Mouse (Mus musculus) hindbrain, embryonic 14.5 days (tissue): ENCODE results near the gene Ccdc154. TPM values are rescaled to one million over a fixed set of nuclear protein-coding genes. Genes with fewer than 3 reads are reported as not detected.
A peak's percentile ranks its signal among the peaks of the same experiment; 100 is the strongest.

Source experiments
- ATAC-seq: fragments of 200-750 bp; cut with Nextera tagmentation; 2 replicates; pipeline ENCODE4 v1.8.0; 2017; ENCODE audit warnings: moderate number of reproducible peaks, mild to moderate bottlenecking, moderate TSS enrichment, moderate library complexity; ENCODE audit not compliant: low FRiP score
- DNase-seq: peaks from one replicate; pipeline ENCODE4 v3.0.0-alpha.2; 2015; ENCODE audit warnings: low spot score
- H3K27ac ChIP-seq: fragments of 300-500 bp; sonication (generic); 2 replicates; pipeline ENCODE4 v1.5.1; 2014; ENCODE audit warnings: mild to moderate bottlenecking, moderate library complexity
- H3K27me3 ChIP-seq: fragments of 300-500 bp; sonication (generic); 2 replicates; pipeline ENCODE4 v1.6.1; 2014; ENCODE audit warnings: mild to moderate bottlenecking, low read length, mixed read lengths; ENCODE audit not compliant: control insufficient read depth, insufficient read depth
- H3K36me3 ChIP-seq: fragments of 300-500 bp; sonication (generic); replicated peaks from 2 replicates; pipeline ENCODE4 v1.6.1; 2014; ENCODE audit not compliant: control insufficient read depth, insufficient read depth
- H3K4me1 ChIP-seq: fragments of 300-500 bp; sonication (generic); replicated peaks from 2 replicates; pipeline ENCODE4 v1.6.1; 2014; ENCODE audit warnings: antibody characterized with exemption, low read length, mixed read lengths; ENCODE audit not compliant: control insufficient read depth, insufficient read depth
- H3K4me2 ChIP-seq: fragments of 300-500 bp; sonication (generic); replicated peaks from 2 replicates; pipeline ENCODE4 v1.6.1; 2014; ENCODE audit warnings: mild to moderate bottlenecking, moderate library complexity
- H3K4me3 ChIP-seq: fragments of 300-500 bp; sonication (generic); replicated peaks from 2 replicates; pipeline ENCODE4 v1.5.1; 2014; ENCODE audit warnings: mild to moderate bottlenecking, low read length
- H3K9ac ChIP-seq: fragments of 300-500 bp; sonication (generic); 2 replicates; pipeline ENCODE4 v1.6.1; 2014
- H3K9me3 ChIP-seq: fragments of 300-500 bp; sonication (generic); 2 replicates; pipeline ENCODE4 v1.6.1; 2016; ENCODE audit warnings: low read length; ENCODE audit not compliant: control insufficient read depth
- WGBS: fragments of 180-500 bp; shearing (Covaris S2); extraction: QIAGEN DNeasy Blood & Tissue Kit; methylation state at CpG from one replicate; pipeline ENCODE4 v1.1.7; 2014; 5-methylcytosine and 5-hydroxymethylcytosine counted together
- polyA plus RNA-seq: library from polyadenylated mRNA; unstranded; fragments of >200 nt; fragmentation: Nextera tagmentation; extraction: Ambion mirVana; gene quantifications from 2 replicates; pipeline ENCODE4 v1.2.1, GENCODE M21; 2014

The Ccdc154 gene
- polyA plus RNA-seq, 1 experiment from 2014 or later, result not detected

DNA sequence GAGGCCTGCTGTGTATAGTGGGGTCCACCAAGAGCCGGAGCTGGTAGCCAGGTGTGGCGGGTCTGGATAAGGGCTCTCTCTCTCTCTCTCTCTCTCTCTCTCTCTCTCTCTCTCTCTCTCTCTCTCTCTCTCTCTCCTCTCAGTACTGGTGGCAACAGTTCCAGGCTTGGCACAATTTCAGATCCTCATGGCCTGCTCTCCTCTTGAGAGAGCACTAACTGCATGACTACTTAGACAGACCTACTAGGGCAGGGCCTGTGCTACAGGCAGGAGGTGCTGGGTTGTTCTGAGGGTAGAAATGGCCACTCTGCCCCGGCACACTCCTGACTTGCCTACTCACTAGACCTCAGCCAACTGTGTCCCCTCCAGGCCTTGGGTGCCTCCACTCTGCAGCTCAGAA, 10.3 kb downstream of the Ccdc154 start:
- Histone ChIP-seq H3K9ac (no peak overlapping the region), H3K27me3 (no peaks in the 10 kb centered on the region), H3K4me3 (no peak overlapping the region), H3K4me1 (no peaks in the 10 kb centered on the region), H3K9me3 (no peaks in the 10 kb centered on the region), H3K36me3 (no peaks in the 10 kb centered on the region), H3K4me2 (no peak overlapping the region), H3K27ac (no peak overlapping the region)
- DNase-seq, result no peak
- ATAC-seq, result no peak
- WGBS, result 95% methylated on average over 3 of the region's 3 CpGs

DNA sequence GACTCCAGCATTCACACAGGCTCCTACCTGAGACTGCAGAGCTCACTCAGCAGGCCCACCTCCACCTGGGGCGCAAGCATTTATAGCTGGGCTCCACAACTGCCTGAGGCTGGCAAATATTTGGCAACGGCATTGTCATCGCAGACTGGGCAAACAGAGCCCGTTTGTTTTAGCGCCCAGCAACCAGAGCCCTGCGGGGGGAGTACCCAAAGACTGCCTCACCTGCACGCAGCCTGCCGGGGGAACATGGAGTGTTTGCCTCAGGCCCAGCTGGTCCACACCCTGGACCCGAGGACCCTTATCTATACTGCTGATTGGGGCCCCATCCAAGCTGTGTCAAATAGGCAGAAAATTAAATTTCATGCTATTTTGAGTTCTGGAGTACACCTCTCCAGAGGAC, 13.2 kb downstream of the Ccdc154 start, which contains the start of gene Gm38655:
Gene Gm38655 (minus strand): TSS at position 61 of the 400 bp plus-strand sequence.
- H3K27ac ChIP-seq, result no peak within 1 kb of the TSS
- no peak within 1 kb of the TSS for H3K4me3 ChIP-seq
- ATAC-seq, result no peak
- 63% methylated on average over 9 of the region's 9 CpGs for WGBS
- H3K36me3 ChIP-seq, result no peaks in the 10 kb centered on the region
- H3K4me2 ChIP-seq, result no peak within 1 kb of the TSS
- H3K4me1 ChIP-seq, result no peaks in the 10 kb centered on the region
- H3K9me3 ChIP-seq, result no peaks in the 10 kb centered on the region
- no peaks in the 10 kb centered on the region for H3K27me3 ChIP-seq
- no peak within 1 kb of the TSS for H3K9ac ChIP-seq
- no peak for DNase-seq

DNA sequence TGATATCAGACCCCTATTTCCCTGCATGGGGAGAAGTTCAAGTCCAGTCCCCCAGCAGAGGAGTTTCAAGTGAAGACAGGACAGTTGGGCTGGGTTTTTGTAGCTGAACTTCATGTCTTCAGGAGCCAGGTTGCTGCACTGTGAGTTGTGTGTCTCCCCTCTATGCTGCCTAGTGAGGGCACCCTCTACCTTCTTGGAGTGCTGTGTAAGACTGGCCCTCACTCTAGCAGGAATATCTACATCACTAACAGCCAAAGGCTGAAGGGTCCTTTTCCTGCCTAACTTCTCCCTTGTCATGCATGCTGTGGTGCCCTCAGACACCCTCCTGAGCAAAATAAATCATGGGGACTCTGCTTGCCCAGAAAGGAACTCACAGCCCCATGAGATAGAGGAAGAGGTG, 21.0 kb downstream of the Ccdc154 start:
- H3K4me2 ChIP-seq, result peak overlapping the region; percentile 99
- no peak overlapping the region for H3K4me3 ChIP-seq
- H3K9ac ChIP-seq, result 0 out of 2 replicates have a peak overlapping the region, but pooled peaks have one; percentile 94
- ATAC-seq, result no peak
- no peaks in the 10 kb centered on the region for H3K9me3 ChIP-seq
- H3K27ac ChIP-seq, result no peak overlapping the region; the same call in 1 of the 2 replicates
- no peak for DNase-seq
- H3K36me3 ChIP-seq, result 0 out of 2 replicates have a peak, but pooled peaks cover 3% of the 10 kb centered on the region
- peaks cover 15% of the 10 kb centered on the region for H3K4me1 ChIP-seq
- no peaks in the 10 kb centered on the region for H3K27me3 ChIP-seq

DNA sequence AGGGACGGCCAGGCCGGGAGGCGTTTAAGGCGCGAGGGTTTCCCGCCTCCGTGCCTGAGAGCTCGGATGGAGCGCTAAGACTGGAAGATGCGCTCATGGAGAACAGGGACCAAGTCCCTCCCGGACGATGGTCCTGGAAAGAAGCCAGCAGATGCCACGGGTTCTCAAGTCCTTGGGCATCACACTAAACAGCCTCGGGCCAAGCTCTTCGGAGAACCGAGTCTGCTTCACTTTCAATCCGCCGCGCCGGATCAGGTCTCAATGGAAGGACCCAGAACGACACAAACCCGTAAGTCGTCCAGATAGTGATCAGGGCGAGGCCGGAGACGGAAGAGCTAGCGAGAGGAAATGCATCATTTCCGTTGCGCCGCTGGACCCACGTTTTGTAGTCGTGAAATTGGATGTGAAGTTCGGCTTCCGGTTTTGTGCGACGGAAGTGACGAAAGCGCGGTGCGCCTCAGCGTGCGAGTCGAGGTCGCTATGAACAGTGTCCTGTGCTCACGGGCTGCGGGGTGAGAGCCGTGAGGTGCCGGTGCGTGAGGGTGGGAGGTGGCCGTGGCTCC, 21.9 kb downstream of the Ccdc154 start, which contains the start of gene BC003965:
Gene BC003965 (plus strand): TSS at position 426 of the 563 bp plus-strand sequence.
- no peaks in the 10 kb centered on the region for H3K27me3 ChIP-seq
- peaks cover 18% of the 10 kb centered on the region for H3K4me1 ChIP-seq
- H3K9me3 ChIP-seq, result no peaks in the 10 kb centered on the region
- DNase-seq (peak; percentile 100), ATAC-seq (peak; percentile 86)
- H3K27ac ChIP-seq, result peak within 1 kb of the TSS; percentile 95
- 0 out of 2 replicates have a peak, but pooled peaks cover 3% of the 10 kb centered on the region for H3K36me3 ChIP-seq
- WGBS, result under 1% methylated on average over 49 of the region's 50 CpGs
- peak within 1 kb of the TSS; percentile 86 for H3K4me3 ChIP-seq
- peak within 1 kb of the TSS; percentile 99 for H3K4me2 ChIP-seq
- peak within 1 kb of the TSS; percentile 94 for H3K9ac ChIP-seq

DNA sequence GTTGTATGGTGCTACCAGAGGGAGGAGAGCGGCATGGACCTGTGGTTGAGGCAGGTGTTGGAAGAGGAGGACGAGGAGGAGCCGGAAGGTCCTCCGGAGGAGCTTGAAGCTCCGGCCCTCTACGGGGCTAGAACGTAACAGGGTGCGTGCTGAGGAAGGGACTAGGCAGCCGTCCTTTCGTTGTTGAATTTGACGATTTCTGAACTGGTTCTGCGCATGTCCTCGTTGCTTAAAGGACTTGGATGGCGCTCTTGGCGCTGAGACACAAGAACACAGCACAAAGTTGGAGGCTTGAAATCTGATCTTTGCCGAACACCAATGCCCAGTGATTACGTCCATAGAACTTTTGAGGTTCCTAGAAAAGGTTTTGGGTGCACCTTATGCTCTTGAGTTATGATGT, 22.7 kb downstream of the Ccdc154 start:
- H3K4me1 ChIP-seq, result peaks cover 26% of the 10 kb centered on the region
- H3K4me3 ChIP-seq, result peak overlapping the region; percentile 86
- no peaks in the 10 kb centered on the region for H3K9me3 ChIP-seq
- peak overlapping the region; percentile 99 for H3K4me2 ChIP-seq
- DNase-seq (no peak), ATAC-seq (no peak; the same call in 1 of the 2 replicates)
- 0 out of 2 replicates have a peak, but pooled peaks cover 3% of the 10 kb centered on the region for H3K36me3 ChIP-seq
- 10% methylated on average over 17 of the region's 17 CpGs for WGBS
- H3K9ac ChIP-seq, result peak overlapping the region; percentile 94
- peak overlapping the region; percentile 36; the same call in 1 of the 2 replicates for H3K27ac ChIP-seq
- H3K27me3 ChIP-seq, result no peaks in the 10 kb centered on the region

DNA sequence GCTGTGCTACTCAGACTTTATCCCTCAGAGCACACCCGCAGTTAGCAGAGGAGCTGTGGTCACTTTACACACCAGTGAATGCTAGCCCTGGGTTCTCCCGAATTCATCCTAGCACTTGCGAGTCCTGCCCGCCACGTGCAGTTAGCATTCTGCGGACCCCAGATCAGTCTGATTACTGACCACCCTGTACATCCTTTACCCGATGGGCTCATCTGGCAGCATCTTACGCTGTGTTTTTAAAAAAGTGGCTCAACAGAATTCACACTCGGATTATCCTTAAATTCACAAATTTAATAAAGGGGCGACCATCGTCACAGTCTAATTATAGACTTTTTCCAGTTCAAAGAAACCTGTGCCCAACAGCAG, 25.5 kb downstream of the Ccdc154 start:
- ATAC-seq, result no peak

DNA sequence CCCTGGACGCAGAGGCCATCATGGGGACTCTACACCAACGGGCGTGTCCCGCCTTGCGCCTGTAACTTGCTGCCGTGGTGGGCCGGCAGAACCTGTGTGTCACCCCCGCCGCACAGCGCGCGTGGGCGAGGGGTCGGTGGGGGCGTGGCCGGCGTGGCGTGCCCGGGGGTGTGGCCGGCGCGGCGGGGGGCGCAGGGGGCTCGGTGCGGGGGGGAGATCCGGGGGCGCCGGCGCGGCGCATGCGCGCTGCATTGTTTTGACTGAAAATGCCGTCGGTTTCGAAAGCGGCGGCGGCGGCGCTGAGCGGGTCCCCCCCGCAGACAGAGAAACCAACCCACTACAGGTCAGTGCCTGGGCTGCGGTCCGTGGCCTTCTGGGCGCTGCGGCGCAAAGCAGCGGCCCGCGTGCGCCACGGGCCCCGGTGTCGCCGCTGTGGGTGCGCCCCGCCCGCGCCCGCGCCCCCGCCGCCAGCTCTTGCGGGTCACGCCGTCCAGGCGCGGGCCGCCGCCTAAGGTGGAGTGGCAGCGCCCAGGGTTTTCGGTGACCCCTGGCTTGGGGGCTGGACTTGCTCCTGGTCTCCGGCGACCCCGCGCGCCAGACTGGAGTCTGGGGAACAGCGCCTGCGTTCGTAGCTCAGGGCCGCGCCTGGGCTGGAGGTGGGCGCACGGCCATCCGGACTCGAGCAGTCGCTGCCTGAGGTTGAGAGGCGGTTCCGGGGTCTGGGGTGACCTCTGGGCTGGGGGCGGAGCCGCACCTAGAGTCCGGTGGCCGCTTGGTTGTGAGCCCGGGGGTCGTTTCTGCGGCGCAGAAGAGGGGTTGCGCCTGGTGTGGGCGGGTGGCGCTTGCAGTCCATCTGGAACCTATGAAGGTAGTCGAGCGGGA, 26.1 kb downstream of the Ccdc154 start, which contains the start of gene Unkl:
Gene Unkl (plus strand): TSS at position 248 of the 882 bp plus-strand sequence.
- Histone ChIP-seq H3K4me3 (peak within 1 kb of the TSS; percentile 82), H3K9ac (peak within 1 kb of the TSS; percentile 69), H3K9me3 (no peaks in the 10 kb centered on the region), H3K36me3 (peaks cover 16% of the 10 kb centered on the region), H3K27ac (peak within 1 kb of the TSS; percentile 75; the same call in 1 of the 2 replicates), H3K4me1 (peaks cover 26% of the 10 kb centered on the region), H3K4me2 (peak within 1 kb of the TSS; percentile 80), H3K27me3 (no peaks in the 10 kb centered on the region)
- WGBS, result under 1% methylated on average over 103 of the region's 104 CpGs
- peak; percentile 76 for DNase-seq
- peak; percentile 59; the same call in 1 of the 2 replicates for ATAC-seq

More for the DNA sequence above, 25.5 kb downstream of the Ccdc154 start:
- H3K9me3 ChIP-seq, result no peaks in the 10 kb centered on the region
- peak overlapping the region; percentile 80 for H3K4me2 ChIP-seq
- no peak for DNase-seq
- H3K27ac ChIP-seq, result peak overlapping the region; percentile 75; the same call in 1 of the 2 replicates
- H3K9ac ChIP-seq, result peak overlapping the region; percentile 69
- no peaks in the 10 kb centered on the region for H3K27me3 ChIP-seq
- peak overlapping the region; percentile 82 for H3K4me3 ChIP-seq
- peaks cover 15% of the 10 kb centered on the region for H3K36me3 ChIP-seq
- 6% methylated on average over 11 of the region's 11 CpGs for WGBS
- H3K4me1 ChIP-seq, result peaks cover 27% of the 10 kb centered on the region

DNA sequence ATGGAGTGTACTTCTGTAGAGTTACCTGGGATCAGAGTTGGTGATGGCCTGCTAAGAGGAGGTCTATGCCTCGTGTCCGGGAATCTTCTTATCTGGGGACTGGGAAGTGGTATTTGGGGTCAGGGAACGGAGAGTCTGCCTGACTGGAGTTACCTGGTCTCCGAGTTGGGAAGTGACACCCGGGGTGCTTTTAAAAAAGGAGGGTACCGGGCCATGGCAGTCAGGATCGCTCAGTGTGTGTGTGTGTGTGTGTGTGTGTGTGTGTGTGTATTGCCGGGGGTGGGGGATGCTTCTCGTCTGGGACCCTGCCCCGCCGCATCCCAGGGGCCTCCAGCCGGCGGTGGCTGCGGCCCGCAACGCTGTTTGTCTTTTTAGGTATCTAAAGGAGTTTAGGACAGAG, 26.8 kb downstream of the Ccdc154 start:
- 6% methylated on average over 16 of the region's 16 CpGs for WGBS
- peaks cover 21% of the 10 kb centered on the region for H3K4me1 ChIP-seq
- H3K27ac ChIP-seq, result no peak overlapping the region
- H3K27me3 ChIP-seq, result no peaks in the 10 kb centered on the region
- no peak for ATAC-seq
- H3K9me3 ChIP-seq, result no peaks in the 10 kb centered on the region
- peak overlapping the region; percentile 80 for H3K4me2 ChIP-seq
- H3K36me3 ChIP-seq, result peaks cover 16% of the 10 kb centered on the region
- peak overlapping the region; percentile 82 for H3K4me3 ChIP-seq
- DNase-seq, result no peak
- H3K9ac ChIP-seq, result peak overlapping the region; percentile 69

DNA sequence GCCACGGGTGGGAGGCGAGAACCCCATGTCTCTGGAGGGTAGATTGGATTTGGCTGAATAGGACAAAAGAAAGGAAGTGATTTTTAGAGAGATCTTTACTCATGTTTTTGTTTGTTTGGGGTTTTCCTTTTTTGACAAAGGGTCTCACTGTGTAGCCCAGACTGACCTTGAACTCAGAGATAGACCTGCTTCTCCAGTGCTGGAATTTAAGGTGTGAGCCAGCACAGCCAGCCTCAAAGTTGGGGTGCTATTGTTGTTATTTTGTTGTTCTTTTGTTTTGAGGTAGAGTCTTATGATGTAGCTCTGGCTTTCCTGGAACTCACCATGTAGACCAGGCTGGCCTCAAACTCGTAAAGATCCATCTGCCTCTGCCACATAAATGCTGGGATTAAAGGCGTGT, 40.1 kb downstream of the Ccdc154 start:
- Histone ChIP-seq H3K27ac (no peak overlapping the region), H3K36me3 (peaks cover 76% of the 10 kb centered on the region), H3K9me3 (no peaks in the 10 kb centered on the region), H3K4me2 (no peak overlapping the region), H3K4me3 (no peak overlapping the region), H3K9ac (no peak overlapping the region), H3K27me3 (no peaks in the 10 kb centered on the region), H3K4me1 (no peaks in the 10 kb centered on the region)
- no peak for DNase-seq
- ATAC-seq, result no peak
- WGBS, result 96% methylated on average over 4 of the region's 4 CpGs
